Mouse (Mus musculus): ENCODE measurements around the gene Kl. TPM values are rescaled to one million over a fixed set of nuclear protein-coding genes. Genes with fewer than 3 reads are reported as not detected.

Kl gene
- polyA plus RNA-seq, 1 experiment = not detected

- Histone ChIP-seq H3K27ac (ENCODE audit: insufficient read depth, low read depth, low read length) (no peak overlapping the region), H3K4me3 (ENCODE audit: insufficient read depth, low read depth, low read length) (no peak overlapping the region), H3K4me1 (ENCODE audit: control insufficient read depth, insufficient read depth, low read length) (peaks cover 5% of the 10 kb centered on the region)
- TF ChIP-seq POLR2A (IDR thresholded peaks at IDR 0.05; ENCODE audit: insufficient read depth, low read depth, low read length) = no peak
- no peak for TF ChIP-seq CTCF (IDR thresholded peaks at IDR 0.05; ENCODE audit: insufficient read depth, low read depth, low read length)
- WGBS = 71% methylated on average over 6 of the region's 6 CpGs
These were observed 76.5 kb downstream of the Kl start for GRCm38 (mm10) chr5:151028906-151029305.

GRCm38 (mm10) chr5:151034715-151035512 lies 82.5 kb downstream of the Kl start:
- TF ChIP-seq CTCF (IDR thresholded peaks at IDR 0.05; ENCODE audit: insufficient read depth, low read depth, low read length) (no peak), POLR2A (IDR thresholded peaks at IDR 0.05; ENCODE audit: insufficient read depth, low read depth, low read length) (no peak)
- H3K4me3 ChIP-seq (ENCODE audit: insufficient read depth, low read depth, low read length) = no peak overlapping the region
- H3K4me1 ChIP-seq (ENCODE audit: control insufficient read depth, insufficient read depth, low read length) = no peaks in the 10 kb centered on the region; the same call in 1 of the 2 replicates
- 54% methylated on average over 9 of the region's 9 CpGs for WGBS
- H3K27ac ChIP-seq (ENCODE audit: insufficient read depth, low read depth, low read length) = no peak overlapping the region

- WGBS = 55% methylated on average over 7 of the region's 7 CpGs
- Histone ChIP-seq H3K4me3 (ENCODE audit: insufficient read depth, low read depth, low read length) (no peak overlapping the region), H3K27ac (ENCODE audit: insufficient read depth, low read depth, low read length) (no peak overlapping the region), H3K4me1 (ENCODE audit: control insufficient read depth, insufficient read depth, low read length) (no peaks in the 10 kb centered on the region; the same call in 1 of the 2 replicates)
- TF ChIP-seq POLR2A (IDR thresholded peaks at IDR 0.05; ENCODE audit: insufficient read depth, low read depth, low read length) (no peak), CTCF (IDR thresholded peaks at IDR 0.05; ENCODE audit: insufficient read depth, low read depth, low read length) (no peak)
These were observed 85.5 kb downstream of the Kl start for GRCm38 (mm10) chr5:151037871-151038270.

GRCm38 (mm10) chr5:151042911-151043310 lies 90.5 kb downstream of the Kl start:
- Histone ChIP-seq H3K27ac (ENCODE audit: insufficient read depth, low read depth, low read length) (no peak overlapping the region), H3K4me1 (ENCODE audit: control insufficient read depth, insufficient read depth, low read length) (no peaks in the 10 kb centered on the region), H3K4me3 (ENCODE audit: insufficient read depth, low read depth, low read length) (no peak overlapping the region)
- 95% methylated on average over 5 of the region's 5 CpGs for WGBS
- TF ChIP-seq POLR2A (IDR thresholded peaks at IDR 0.05; ENCODE audit: insufficient read depth, low read depth, low read length) (no peak), CTCF (IDR thresholded peaks at IDR 0.05; ENCODE audit: insufficient read depth, low read depth, low read length) (no peak)

Measured in olfactory bulb, adult 2 months (tissue).